Mouse (Mus musculus): ENCODE data around the gene Chst11. TPM values are rescaled to one million over a fixed set of nuclear protein-coding genes. Genes with fewer than 3 reads are reported as not detected.
A peak's percentile ranks its signal among the peaks of the same experiment; 100 is the strongest.

Gene Chst11
- total RNA-seq, 4 experiments from 2014 or later, result 0.61 to 1.5 (median 1.2) TPM

- DNase-seq (ENCODE audit: low spot score in 2 of 2), result no peak
These were observed 217.8 kb downstream of the Chst11 start for GRCm38 (mm10) chr10:83202906-83203702.

GRCm38 (mm10) chr10:83208436-83208835 lies 223.1 kb downstream of the Chst11 start:
- DNase-seq (ENCODE audit: low spot score in 2 of 2), result no peak

GRCm38 (mm10) chr10:83209388-83209787 lies 224.1 kb downstream of the Chst11 start:
- DNase-seq (ENCODE audit: low spot score in 2 of 2), result no peak

- DNase-seq (ENCODE audit: low spot score in 2 of 2), result no peak
These were observed 224.8 kb downstream of the Chst11 start for GRCm38 (mm10) chr10:83210122-83210521.

GRCm38 (mm10) chr10:83210968-83211583 lies 225.8 kb downstream of the Chst11 start:
- no peak for DNase-seq (ENCODE audit: low spot score in 2 of 2)

- no peak for DNase-seq (ENCODE audit: low spot score in 2 of 2)
These were observed 227.3 kb downstream of the Chst11 start for GRCm38 (mm10) chr10:83212618-83213017.

- DNase-seq (ENCODE audit: low spot score in 2 of 2), result no peak
These were observed 230.3 kb downstream of the Chst11 start for GRCm38 (mm10) chr10:83215559-83215958.

GRCm38 (mm10) chr10:83217256-83217655 lies 232.0 kb downstream of the Chst11 start:
- DNase-seq (ENCODE audit: low spot score in 2 of 2), result no peak

GRCm38 (mm10) chr10:83218778-83219177 lies 233.5 kb downstream of the Chst11 start:
- DNase-seq (ENCODE audit: low spot score in 2 of 2), result no peak

GRCm38 (mm10) chr10:83219729-83220128 lies 234.4 kb downstream of the Chst11 start:
- DNase-seq (ENCODE audit: low spot score in 2 of 2), result peak in 1 of 2 experiments; percentile 16

GRCm38 (mm10) chr10:83220217-83220616 lies 234.9 kb downstream of the Chst11 start:
- DNase-seq (ENCODE audit: low spot score in 2 of 2), result no peak

GRCm38 (mm10) chr10:83220847-83221246 lies 235.5 kb downstream of the Chst11 start:
- DNase-seq (ENCODE audit: low spot score in 2 of 2), result no peak

- DNase-seq (ENCODE audit: low spot score in 2 of 2), result no peak
These were observed 239.7 kb downstream of the Chst11 start for GRCm38 (mm10) chr10:83224999-83225398.

- no peak for DNase-seq (ENCODE audit: low spot score in 2 of 2)
These were observed 243.3 kb downstream of the Chst11 start for GRCm38 (mm10) chr10:83228626-83229025.

GRCm38 (mm10) chr10:83233967-83234366 lies 248.7 kb downstream of the Chst11 start:
- no peak for DNase-seq (ENCODE audit: low spot score in 2 of 2)

GRCm38 (mm10) chr10:83234391-83234790 lies 249.1 kb downstream of the Chst11 start:
- DNase-seq (ENCODE audit: low spot score in 2 of 2), result no peak

- DNase-seq (ENCODE audit: low spot score in 2 of 2), result no peak
These were observed 256.9 kb downstream of the Chst11 start for GRCm38 (mm10) chr10:83242106-83242686.

GRCm38 (mm10) chr10:83244131-83244530 lies 258.8 kb downstream of the Chst11 start:
- no peak for DNase-seq (ENCODE audit: low spot score in 2 of 2)
